Mouse (Mus musculus) embryonic facial prominence, embryonic 12.5 days (tissue): Measurements from ENCODE around the gene Slc4a8. TPM values are rescaled to one million over a fixed set of nuclear protein-coding genes. Genes with fewer than 3 reads are reported as not detected.

Experiments used
- ATAC-seq: fragments of 200-750 bp; cut with Nextera tagmentation; 2 replicates; pipeline ENCODE4 v1.8.0; 2017; ENCODE audit not compliant: insufficient number of reproducible peaks, insufficient read depth, low FRiP score, low TSS enrichment
- H3K27ac ChIP-seq: fragments of 300-500 bp; sonication (generic); 2 replicates; pipeline ENCODE4 v1.5.1; 2016; ENCODE audit warnings: mild to moderate bottlenecking
- H3K27me3 ChIP-seq: fragments of 300-500 bp; sonication (generic); 2 replicates; pipeline ENCODE4 v1.6.1; 2016; ENCODE audit warnings: mild to moderate bottlenecking, moderate library complexity
- H3K36me3 ChIP-seq: fragments of 300-500 bp; sonication (generic); 2 replicates; pipeline ENCODE4 v1.6.1; 2016; ENCODE audit warnings: mild to moderate bottlenecking
- H3K4me1 ChIP-seq: fragments of 300-500 bp; sonication (generic); 2 replicates; pipeline ENCODE4 v1.6.1; 2016
- H3K4me2 ChIP-seq: fragments of 300-500 bp; sonication (generic); replicated peaks from 2 replicates; pipeline ENCODE4 v1.6.1; 2016; ENCODE audit warnings: mild to moderate bottlenecking, moderate library complexity
- H3K4me3 ChIP-seq: fragments of 300-500 bp; sonication (generic); 2 replicates; pipeline ENCODE4 v1.5.1; 2016; ENCODE audit warnings: mild to moderate bottlenecking
- H3K9ac ChIP-seq: fragments of 300-500 bp; sonication (generic); 2 replicates; pipeline ENCODE4 v1.6.1; 2016; ENCODE audit warnings: mild to moderate bottlenecking, moderate library complexity
- H3K9me3 ChIP-seq: fragments of 300-500 bp; sonication (generic); 2 replicates; pipeline ENCODE4 v1.6.1; 2016; ENCODE audit warnings: mild to moderate bottlenecking, moderate library complexity
- WGBS: fragments of 180-500 bp; shearing (Covaris S2); methylation state at CpG from one replicate; pipeline ENCODE4 v1.1.7; 2016; 5-methylcytosine and 5-hydroxymethylcytosine counted together
- polyA plus RNA-seq: library from polyadenylated mRNA; unstranded; fragments of >200 nt; fragmentation: Nextera tagmentation; extraction: Ambion mirVana; gene quantifications from 2 replicates; pipeline ENCODE4 v1.2.1, GENCODE M21; 2016

Gene Slc4a8
- polyA plus RNA-seq, 1 experiment from 2014 or later, result 8.4 TPM

DNA sequence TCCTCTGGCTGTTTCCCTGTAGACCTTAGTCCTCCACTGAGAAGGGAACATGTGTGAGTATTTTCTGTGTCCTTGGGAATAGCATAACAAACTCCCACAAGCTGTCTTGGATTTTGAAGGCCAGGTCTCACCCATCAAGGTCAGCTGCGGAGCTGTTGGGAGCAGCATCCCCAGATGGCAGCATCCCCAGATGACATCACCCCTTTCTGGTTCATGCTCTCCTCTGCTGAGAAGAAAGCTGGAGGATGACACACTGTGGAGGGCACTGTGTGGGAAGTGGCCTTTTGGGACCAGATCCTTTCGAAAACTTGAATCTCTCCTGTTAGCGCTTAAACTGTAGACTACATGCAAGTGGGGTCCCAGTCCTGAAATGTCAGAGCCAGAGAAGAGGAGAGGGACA lies 14.9 kb downstream of the Slc4a8 start:
- Histone ChIP-seq H3K27me3 (no peaks in the 10 kb centered on the region), H3K27ac (no peak overlapping the region), H3K9ac (no peak overlapping the region), H3K4me1 (peaks cover 11% of the 10 kb centered on the region), H3K4me3 (no peak overlapping the region), H3K9me3 (no peaks in the 10 kb centered on the region), H3K4me2 (no peak overlapping the region), H3K36me3 (no peaks in the 10 kb centered on the region)
- ATAC-seq, result no peak
- 92% methylated on average over 3 of the region's 3 CpGs for WGBS

DNA sequence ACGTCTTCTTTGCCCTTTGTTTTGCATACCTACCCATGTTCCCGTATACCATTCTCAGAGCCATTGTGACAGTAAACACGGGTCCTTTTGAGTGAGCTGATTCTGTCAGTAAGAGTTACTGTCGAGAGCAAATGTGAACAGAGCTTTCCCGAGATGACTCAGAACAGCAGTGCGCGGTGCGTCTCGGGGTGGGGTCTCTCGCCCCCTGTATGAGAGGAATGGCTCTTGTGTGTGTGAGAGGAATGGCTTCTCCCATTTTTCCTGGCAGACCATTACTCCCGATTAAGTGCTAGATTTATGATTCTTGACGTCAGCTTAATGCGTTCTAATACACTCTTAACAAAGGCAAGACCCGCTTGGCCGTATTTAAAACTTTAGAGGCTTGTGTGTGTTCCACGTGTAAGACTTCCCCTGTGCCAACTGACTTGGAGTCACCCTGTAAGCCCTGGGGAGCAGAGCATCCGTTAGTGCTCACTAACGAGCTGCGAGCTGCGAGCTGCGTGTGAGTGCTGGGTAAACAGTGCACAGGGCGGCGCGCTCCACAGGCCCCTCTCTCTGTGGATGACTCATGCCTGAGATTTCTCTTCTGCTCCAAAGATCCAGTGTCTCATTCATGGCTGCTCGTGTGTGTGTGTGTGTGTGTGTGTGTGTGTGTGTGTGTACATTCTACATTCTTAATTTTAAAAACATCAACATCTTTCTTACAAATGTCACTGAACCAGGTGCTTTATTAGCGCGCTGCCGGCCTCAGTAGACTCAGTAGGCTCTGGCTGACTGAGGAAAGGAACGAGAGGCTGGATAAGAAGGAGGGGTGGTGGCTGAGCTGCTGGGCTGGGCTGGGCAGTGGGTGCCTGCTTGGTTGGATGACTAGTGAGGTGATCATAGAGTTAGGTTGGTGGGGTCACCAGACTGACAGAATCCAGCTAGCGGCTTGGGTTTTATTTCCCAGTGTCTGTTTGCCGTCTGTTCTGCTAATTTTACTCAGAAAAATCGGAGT lies 15.8 kb downstream of the Slc4a8 start:
- Histone ChIP-seq H3K27me3 (no peaks in the 10 kb centered on the region), H3K4me1 (peaks cover 11% of the 10 kb centered on the region), H3K36me3 (no peaks in the 10 kb centered on the region), H3K4me3 (no peak overlapping the region), H3K27ac (no peak overlapping the region), H3K9ac (no peak overlapping the region), H3K4me2 (no peak overlapping the region), H3K9me3 (no peaks in the 10 kb centered on the region)
- 73% methylated on average over 32 of the region's 32 CpGs for WGBS
- no peak; the same call in 1 of the 2 replicates for ATAC-seq

GRCm38 (mm10) chr15:100779896-100780295 lies 18.3 kb downstream of the Slc4a8 start:
- no peak overlapping the region for H3K9ac ChIP-seq
- H3K27me3 ChIP-seq, result no peaks in the 10 kb centered on the region
- ATAC-seq, result no peak
- no peak overlapping the region for H3K27ac ChIP-seq
- H3K4me1 ChIP-seq, result peaks cover 11% of the 10 kb centered on the region
- H3K9me3 ChIP-seq, result no peaks in the 10 kb centered on the region
- H3K4me2 ChIP-seq, result no peak overlapping the region
- H3K4me3 ChIP-seq, result no peak overlapping the region
- 0 out of 2 replicates have a peak, but pooled peaks cover 8% of the 10 kb centered on the region for H3K36me3 ChIP-seq
- 70% methylated on average over 10 of the region's 10 CpGs for WGBS

DNA sequence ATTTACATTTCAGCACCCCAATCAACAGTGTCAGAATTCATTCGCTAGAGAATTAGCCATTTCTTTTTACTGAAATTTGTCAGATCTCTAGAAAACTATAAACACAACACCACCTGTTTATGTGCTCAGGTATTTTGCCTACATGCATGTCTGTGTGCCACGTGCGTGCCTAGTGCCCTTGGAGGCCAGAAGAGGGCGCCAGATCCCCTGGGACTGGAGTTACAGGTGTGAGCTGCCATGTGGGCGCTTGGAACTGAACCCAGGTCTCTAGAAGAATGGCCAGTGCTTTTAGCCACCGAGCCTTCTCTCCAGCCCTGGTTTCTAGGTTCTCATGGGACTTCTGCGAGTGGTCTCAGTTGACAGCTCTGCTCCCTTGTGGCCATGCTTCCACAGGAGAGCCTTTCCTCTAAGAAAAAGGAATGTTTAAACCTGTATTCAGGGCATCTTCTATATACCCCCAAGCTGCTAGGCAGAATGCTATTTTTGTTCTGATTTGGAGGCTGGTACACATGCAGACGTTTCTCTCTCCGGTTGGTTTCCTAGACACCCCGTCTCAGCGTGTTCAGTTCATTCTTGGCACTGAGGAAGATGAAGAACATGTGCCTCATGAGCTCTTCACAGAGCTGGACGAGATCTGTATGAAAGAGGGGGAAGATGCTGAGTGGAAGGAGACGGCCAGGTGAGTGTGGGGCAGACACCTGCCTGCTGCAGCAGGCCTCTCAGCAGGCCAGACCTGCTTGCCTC lies 21.9 kb downstream of the Slc4a8 start:
- Histone ChIP-seq H3K4me3 (no peak overlapping the region), H3K27me3 (no peaks in the 10 kb centered on the region), H3K9ac (no peak overlapping the region), H3K27ac (no peak overlapping the region), H3K4me2 (no peak overlapping the region), H3K4me1 (no peaks in the 10 kb centered on the region), H3K36me3 (0 out of 2 replicates have a peak, but pooled peaks cover 16% of the 10 kb centered on the region), H3K9me3 (no peaks in the 10 kb centered on the region)
- ATAC-seq, result no peak
- 93% methylated on average over 13 of the region's 13 CpGs for WGBS

DNA sequence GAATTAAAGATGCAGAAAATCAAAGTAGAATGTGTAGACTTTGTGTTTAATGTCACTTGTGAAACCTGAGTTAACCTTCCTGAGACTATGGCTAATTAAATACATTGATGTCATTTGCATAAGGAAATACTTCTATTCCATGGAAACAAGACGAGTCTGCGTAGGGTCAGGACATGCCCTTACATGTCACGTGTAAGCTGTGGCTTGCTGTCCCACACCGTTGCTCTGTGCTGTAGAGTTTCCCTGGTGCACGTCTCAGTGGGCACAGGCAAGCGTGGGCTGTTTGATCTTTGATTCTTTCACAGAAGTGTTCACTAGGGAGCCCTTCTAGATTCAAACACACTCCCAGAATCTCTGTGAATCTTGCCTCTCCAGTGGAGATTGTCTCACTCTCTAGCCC lies 28.7 kb downstream of the Slc4a8 start:
- H3K4me2 ChIP-seq, result no peak overlapping the region
- 70% methylated on average over 6 of the region's 6 CpGs for WGBS
- H3K4me1 ChIP-seq, result no peaks in the 10 kb centered on the region
- ATAC-seq, result no peak
- H3K27ac ChIP-seq, result no peak overlapping the region
- H3K9ac ChIP-seq, result no peak overlapping the region
- no peaks in the 10 kb centered on the region for H3K9me3 ChIP-seq
- peaks cover 17% of the 10 kb centered on the region; the same call in 1 of the 2 replicates for H3K36me3 ChIP-seq
- no peak overlapping the region for H3K4me3 ChIP-seq
- H3K27me3 ChIP-seq, result no peaks in the 10 kb centered on the region

DNA sequence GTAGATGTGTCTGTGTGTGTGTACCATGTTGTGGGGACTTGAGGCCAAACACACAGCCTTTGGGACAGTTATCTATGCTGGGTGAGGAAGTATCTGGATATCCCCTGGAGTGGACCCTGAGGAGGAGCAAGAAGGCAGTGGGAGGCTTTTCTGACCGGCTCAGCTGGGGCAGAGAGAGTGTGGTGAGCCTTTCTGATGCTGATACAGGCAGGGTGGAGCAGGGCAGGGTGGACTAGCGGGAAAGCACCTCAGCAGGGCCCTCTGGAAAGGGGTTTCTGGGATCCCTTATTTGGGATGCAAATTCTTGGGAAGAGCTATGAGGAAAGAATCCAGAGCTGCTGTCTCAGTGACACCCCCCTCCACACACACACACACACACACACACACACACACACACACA lies 30.8 kb downstream of the Slc4a8 start:
- no peak overlapping the region for H3K4me3 ChIP-seq

DNA sequence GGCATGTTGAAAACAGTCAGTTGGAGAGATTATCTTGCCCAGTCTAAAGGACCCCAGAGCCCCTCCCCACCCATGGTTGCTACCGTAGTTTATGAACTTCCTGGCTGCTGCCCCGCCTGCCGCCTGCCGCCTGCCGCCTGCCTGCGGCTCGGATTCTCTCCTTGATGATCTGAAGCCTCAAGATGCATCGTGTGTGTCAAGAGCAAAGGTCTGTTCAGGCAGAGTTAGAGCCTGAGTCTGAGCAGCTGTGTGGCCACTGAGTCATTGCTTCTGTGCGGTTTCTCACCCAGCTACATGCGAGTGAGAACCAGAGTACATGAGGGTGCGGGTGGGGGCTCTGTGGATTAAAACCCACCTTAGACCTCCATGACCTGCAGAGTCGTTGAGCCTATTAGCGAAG lies 39.4 kb downstream of the Slc4a8 start:
- H3K4me3 ChIP-seq, result no peak overlapping the region
- no peak overlapping the region for H3K4me2 ChIP-seq
- no peak overlapping the region for H3K9ac ChIP-seq
- H3K36me3 ChIP-seq, result no peaks in the 10 kb centered on the region
- no peaks in the 10 kb centered on the region for H3K27me3 ChIP-seq
- H3K9me3 ChIP-seq, result no peaks in the 10 kb centered on the region
- ATAC-seq, result no peak
- WGBS, result 59% methylated on average over 13 of the region's 13 CpGs
- no peaks in the 10 kb centered on the region for H3K4me1 ChIP-seq
- no peak overlapping the region for H3K27ac ChIP-seq

More for the DNA sequence above, 30.8 kb downstream of the Slc4a8 start:
- Histone ChIP-seq H3K4me1 (no peaks in the 10 kb centered on the region), H3K27me3 (no peaks in the 10 kb centered on the region), H3K9ac (no peak overlapping the region), H3K9me3 (no peaks in the 10 kb centered on the region), H3K27ac (no peak overlapping the region), H3K4me2 (no peak overlapping the region), H3K36me3 (peaks cover 13% of the 10 kb centered on the region; the same call in 1 of the 2 replicates)
- no peak for ATAC-seq
- 54% methylated on average over 2 of the region's 2 CpGs for WGBS

DNA sequence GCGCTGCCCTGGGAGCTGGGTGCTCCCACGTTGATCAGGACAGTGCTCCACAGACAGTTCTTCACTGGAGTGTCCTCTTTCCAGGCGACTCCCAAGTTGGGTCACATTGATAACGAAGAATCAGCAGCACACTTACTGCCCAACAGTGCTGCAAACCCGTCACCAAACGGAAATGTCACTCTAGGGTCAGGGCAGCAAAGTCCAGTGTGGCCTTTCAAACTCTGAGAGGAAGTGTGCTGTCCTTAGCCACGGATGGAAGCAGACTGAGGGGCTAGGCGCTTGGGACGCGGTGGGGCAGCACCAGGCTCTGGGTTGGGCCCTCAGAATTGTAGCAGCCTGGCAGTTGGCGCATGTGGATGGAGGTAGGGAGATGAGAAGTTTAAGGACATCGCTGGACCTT lies 46.5 kb downstream of the Slc4a8 start:
- Histone ChIP-seq H3K36me3 (peaks cover 14% of the 10 kb centered on the region; the same call in 1 of the 2 replicates), H3K9ac (no peak overlapping the region), H3K27ac (no peak overlapping the region), H3K27me3 (no peaks in the 10 kb centered on the region), H3K4me2 (no peak overlapping the region), H3K9me3 (no peaks in the 10 kb centered on the region), H3K4me1 (no peaks in the 10 kb centered on the region; the same call in 1 of the 2 replicates), H3K4me3 (no peak overlapping the region)
- 77% methylated on average over 12 of the region's 12 CpGs for WGBS
- ATAC-seq, result 0 out of 2 replicates have a peak, but pooled peaks have one; percentile 56

DNA sequence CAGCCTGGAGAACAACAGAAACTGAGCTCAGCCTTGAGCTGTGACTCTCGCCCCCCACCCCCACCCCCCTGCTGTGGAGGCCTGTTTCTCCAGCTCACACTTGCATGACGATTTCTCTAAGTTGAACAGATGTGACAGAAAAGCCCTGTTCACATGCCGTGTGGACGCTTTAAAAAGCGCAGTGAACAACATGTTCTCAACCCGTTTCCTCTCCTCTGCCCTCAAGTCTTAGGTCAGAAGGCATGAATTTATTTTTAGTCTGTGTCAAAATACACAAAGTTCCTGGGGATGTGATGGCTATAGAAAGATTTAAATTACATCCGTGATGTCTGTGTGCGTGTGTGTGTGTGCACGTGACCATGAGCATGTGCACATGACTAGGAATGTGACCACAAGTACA lies 46.9 kb downstream of the Slc4a8 start:
- peaks cover 14% of the 10 kb centered on the region; the same call in 1 of the 2 replicates for H3K36me3 ChIP-seq
- no peak overlapping the region for H3K4me2 ChIP-seq
- H3K9me3 ChIP-seq, result no peaks in the 10 kb centered on the region
- H3K27me3 ChIP-seq, result no peaks in the 10 kb centered on the region
- H3K4me3 ChIP-seq, result no peak overlapping the region
- H3K27ac ChIP-seq, result no peak overlapping the region
- WGBS, result 77% methylated on average over 9 of the region's 9 CpGs
- H3K9ac ChIP-seq, result no peak overlapping the region
- peaks cover 2% of the 10 kb centered on the region; the same call in 1 of the 2 replicates for H3K4me1 ChIP-seq
- ATAC-seq, result no peak

DNA sequence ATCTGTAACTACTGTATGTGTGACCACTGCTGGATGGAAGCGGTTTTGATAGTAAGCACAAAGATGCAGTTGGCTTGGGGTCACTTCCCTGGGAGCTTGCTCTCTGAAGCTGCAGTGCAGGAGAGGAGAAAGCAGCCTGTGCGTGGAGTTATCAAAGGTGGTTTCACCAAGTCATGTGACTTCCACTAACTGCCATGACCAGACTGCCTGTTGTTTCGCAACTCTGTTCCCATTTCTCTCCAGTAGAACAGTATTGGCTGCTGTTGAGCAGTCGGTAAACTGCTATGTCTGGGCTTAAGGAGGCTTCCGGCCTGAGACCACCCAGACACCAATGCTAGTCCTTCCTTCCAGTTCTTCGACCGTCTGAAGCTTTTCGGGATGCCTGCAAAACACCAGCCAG lies 48.7 kb downstream of the Slc4a8 start:
- no peaks in the 10 kb centered on the region for H3K27me3 ChIP-seq
- no peak overlapping the region for H3K27ac ChIP-seq
- peaks cover 14% of the 10 kb centered on the region; the same call in 1 of the 2 replicates for H3K36me3 ChIP-seq
- H3K9me3 ChIP-seq, result no peaks in the 10 kb centered on the region
- H3K4me1 ChIP-seq, result peaks cover 14% of the 10 kb centered on the region; the same call in 1 of the 2 replicates
- no peak overlapping the region for H3K4me3 ChIP-seq
- 88% methylated on average over 8 of the region's 8 CpGs for WGBS
- no peak overlapping the region for H3K9ac ChIP-seq
- no peak for ATAC-seq
- no peak overlapping the region for H3K4me2 ChIP-seq

GRCm38 (mm10) chr15:100813501-100813900 lies 52.0 kb downstream of the Slc4a8 start:
- no peak for ATAC-seq
- peaks cover 9% of the 10 kb centered on the region; the same call in 1 of the 2 replicates for H3K36me3 ChIP-seq
- H3K27ac ChIP-seq, result no peak overlapping the region
- H3K4me1 ChIP-seq, result peaks cover 21% of the 10 kb centered on the region; the same call in 1 of the 2 replicates
- no peak overlapping the region for H3K9ac ChIP-seq
- H3K4me3 ChIP-seq, result no peak overlapping the region
- H3K4me2 ChIP-seq, result no peak overlapping the region
- H3K27me3 ChIP-seq, result no peaks in the 10 kb centered on the region
- 73% methylated on average over 5 of the region's 5 CpGs for WGBS
- H3K9me3 ChIP-seq, result no peaks in the 10 kb centered on the region
